Mouse (Mus musculus): Measurements from ENCODE around the gene Agbl1. TPM values are rescaled to one million over a fixed set of nuclear protein-coding genes. Genes with fewer than 3 reads are reported as not detected.

Agbl1 gene
- total and polyA plus RNA-seq, 3 experiments: not detected

DNA sequence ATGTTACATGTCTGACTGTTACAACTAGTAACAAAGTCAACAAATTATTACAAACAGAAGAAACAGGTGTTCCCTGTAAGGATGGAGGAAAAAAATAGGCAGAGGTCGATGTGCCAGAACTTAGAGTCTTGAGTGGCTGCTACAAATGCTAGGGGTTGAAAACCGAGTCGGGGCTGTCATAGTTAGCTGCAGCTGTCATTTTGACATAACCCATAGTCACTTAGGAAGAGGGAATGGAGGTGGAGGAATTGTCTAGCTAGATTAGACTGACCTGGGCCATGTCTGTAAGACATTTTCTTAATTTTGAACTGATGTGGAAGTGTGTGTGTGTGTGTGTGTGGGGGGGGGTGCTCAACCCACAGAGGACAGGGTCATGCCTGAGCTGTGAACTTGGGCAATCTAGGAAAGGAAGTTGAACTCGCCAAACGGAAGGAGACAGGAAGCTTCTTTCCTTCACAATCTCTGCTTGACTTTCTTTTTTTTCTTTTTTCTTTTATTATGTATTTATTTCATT lies 364.9 kb downstream of the Agbl1 start:
- DNase-seq (ENCODE audit: extremely low read depth): no peak
- dilution Hi-C loops (cut with MboI; ENCODE audit: extremely low pct_ligation_motif_present, extremely low pct_unique_long_range_greater_than_20kb, low sequenced_read_pairs): no loop called here
- no peak overlapping the region for H3K27ac ChIP-seq (ENCODE audit: insufficient read depth, low read depth)

GRCm38 (mm10) chr7:76597812-76598211 lies 368.1 kb downstream of the Agbl1 start:
- H3K79me2 ChIP-seq (replicated peaks; ENCODE audit: control insufficient read depth, extremely low read depth, insufficient read depth, poor library complexity, severe bottlenecking): no peaks in the 10 kb centered on the region
- H3K4me3 ChIP-seq (replicated peaks in 1 of 3; ENCODE audit: low read depth in 2 of 3, low read length in 2 of 3, poor library complexity in 1 of 3): no peak overlapping the region
- no peaks in the 10 kb centered on the region for H3K9me3 ChIP-seq (replicated peaks; ENCODE audit: low read length)
- H3K4me1 ChIP-seq (ENCODE audit: control insufficient read depth in 1 of 2, insufficient read depth in 2 of 2): no peaks in the 10 kb centered on the region
- H3K4me2 ChIP-seq (ENCODE audit: insufficient read depth, low read depth, poor library complexity, severe bottlenecking): no peak overlapping the region
- TF ChIP-seq SMC3 (IDR thresholded peaks at IDR 0.05; ENCODE audit: low read depth, low read length): no peak
- no peak for TF ChIP-seq UBTF (IDR thresholded peaks at IDR 0.05; ENCODE audit: low read depth, low read length)
- no peak for TF ChIP-seq CTCF (conservative IDR thresholded peaks at IDR 0.05 in 1 of 2, IDR thresholded peaks at IDR 0.05 in 1 of 2; ENCODE audit: low read depth in 2 of 2, low read length in 2 of 2)
- no peak for TF ChIP-seq POLR2A (IDR thresholded peaks at IDR 0.05; ENCODE audit: low read depth, low read length)
- no peak for TF ChIP-seq RCOR1 (conservative IDR thresholded peaks at IDR 0.05; ENCODE audit: low read depth, low read length)
- TF ChIP-seq POLR2AphosphoS2 (IDR thresholded peaks at IDR 0.05; ENCODE audit: low read depth, low read length): no peak
- no peak for TF ChIP-seq ELF1 (IDR thresholded peaks at IDR 0.05; ENCODE audit: low read depth, low read length)
- TF ChIP-seq MAFK (IDR thresholded peaks at IDR 0.05; ENCODE audit: insufficient replicate concordance, low read length): no peak
- TF ChIP-seq BHLHE40 (IDR thresholded peaks at IDR 0.05; ENCODE audit: low read depth, low read length): no peak
- no peak for TF ChIP-seq EP300 (IDR thresholded peaks at IDR 0.05; ENCODE audit: low read length)
- TF ChIP-seq JUN (IDR thresholded peaks at IDR 0.05; ENCODE audit: insufficient read depth, low read depth, low read length): no peak
- no peak for TF ChIP-seq ZC3H11A (IDR thresholded peaks at IDR 0.05; ENCODE audit: low read depth, low read length)
- no peak for TF ChIP-seq TCF12 (IDR thresholded peaks at IDR 0.05; ENCODE audit: low read depth, low read length)
- no peak for TF ChIP-seq CHD2 (IDR thresholded peaks at IDR 0.05; ENCODE audit: low read length)
- TF ChIP-seq MXI1 (IDR thresholded peaks at IDR 0.05; ENCODE audit: low read depth, low read length): no peak
- no peak for TF ChIP-seq ZMIZ1 (IDR thresholded peaks at IDR 0.05; ENCODE audit: low read depth, low read length)
- no peak for TF ChIP-seq MYC (IDR thresholded peaks at IDR 0.05; ENCODE audit: low read depth, low read length)
- TF ChIP-seq CHD1 (IDR thresholded peaks at IDR 0.05; ENCODE audit: low read depth, low read length): no peak
- no peak for DNase-seq (ENCODE audit: extremely low read depth)
- in situ Hi-C loops (cut with MboI; ENCODE audit: low pct_ligation_motif_present, low pct_unique_long_range_greater_than_20kb, low sequenced_read_pairs) (no loop called here), dilution Hi-C loops (cut with MboI; ENCODE audit: extremely low pct_ligation_motif_present, extremely low pct_unique_long_range_greater_than_20kb, low sequenced_read_pairs) (no loop called here)
- no peak overlapping the region for H3K9ac ChIP-seq (ENCODE audit: insufficient read depth, low read depth)
- peaks cover 31% of the 10 kb centered on the region for H3K27me3 ChIP-seq (replicated peaks)
- no peaks in the 10 kb centered on the region for H3K36me3 ChIP-seq (replicated peaks in 1 of 2; ENCODE audit: control insufficient read depth in 1 of 2, insufficient read depth in 1 of 2, low read length in 1 of 2)
- no peak overlapping the region for H3K27ac ChIP-seq (ENCODE audit: insufficient read depth, low read depth)

More for the DNA sequence above, 364.9 kb downstream of the Agbl1 start:
- Histone ChIP-seq H3K4me1 (ENCODE audit: control insufficient read depth in 1 of 2, insufficient read depth in 2 of 2) (no peaks in the 10 kb centered on the region), H3K36me3 (replicated peaks in 1 of 2; ENCODE audit: control insufficient read depth in 1 of 2, insufficient read depth in 1 of 2, low read length in 1 of 2) (no peaks in the 10 kb centered on the region), H3K4me3 (replicated peaks in 1 of 3; ENCODE audit: low read depth in 2 of 3, low read length in 2 of 3, poor library complexity in 1 of 3) (no peak overlapping the region), H3K9ac (ENCODE audit: insufficient read depth, low read depth) (no peak overlapping the region), H3K27me3 (replicated peaks) (peaks cover 14% of the 10 kb centered on the region), H3K9me3 (replicated peaks; ENCODE audit: low read length) (no peaks in the 10 kb centered on the region), H3K79me2 (replicated peaks; ENCODE audit: control insufficient read depth, extremely low read depth, insufficient read depth, poor library complexity, severe bottlenecking) (no peaks in the 10 kb centered on the region), H3K4me2 (ENCODE audit: insufficient read depth, low read depth, poor library complexity, severe bottlenecking) (no peak overlapping the region)
- TF ChIP-seq KAT2A (IDR thresholded peaks at IDR 0.05; ENCODE audit: insufficient replicate concordance, low read length) (no peak), ETS1 (conservative IDR thresholded peaks at IDR 0.05; ENCODE audit: low read depth, low read length) (no peak), NRF1 (IDR thresholded peaks at IDR 0.05; ENCODE audit: low read depth, low read length) (no peak), HCFC1 (IDR thresholded peaks at IDR 0.05; ENCODE audit: low read depth, low read length) (no peak), POLR2AphosphoS2 (IDR thresholded peaks at IDR 0.05; ENCODE audit: low read depth, low read length) (no peak), EP300 (IDR thresholded peaks at IDR 0.05; ENCODE audit: low read length) (no peak), MXI1 (IDR thresholded peaks at IDR 0.05; ENCODE audit: low read depth, low read length) (no peak), IRF4 (IDR thresholded peaks at IDR 0.05; ENCODE audit: low read depth, low read length) (no peak), RAD21 (IDR thresholded peaks at IDR 0.05; ENCODE audit: low read depth, low read length) (no peak)
- in situ Hi-C loops (cut with MboI; ENCODE audit: low pct_ligation_motif_present, low pct_unique_long_range_greater_than_20kb, low sequenced_read_pairs): no loop called here

Data from CH12.LX (cell line).